Mouse (Mus musculus): ENCODE measurements around the gene Gpr19.

DNA sequence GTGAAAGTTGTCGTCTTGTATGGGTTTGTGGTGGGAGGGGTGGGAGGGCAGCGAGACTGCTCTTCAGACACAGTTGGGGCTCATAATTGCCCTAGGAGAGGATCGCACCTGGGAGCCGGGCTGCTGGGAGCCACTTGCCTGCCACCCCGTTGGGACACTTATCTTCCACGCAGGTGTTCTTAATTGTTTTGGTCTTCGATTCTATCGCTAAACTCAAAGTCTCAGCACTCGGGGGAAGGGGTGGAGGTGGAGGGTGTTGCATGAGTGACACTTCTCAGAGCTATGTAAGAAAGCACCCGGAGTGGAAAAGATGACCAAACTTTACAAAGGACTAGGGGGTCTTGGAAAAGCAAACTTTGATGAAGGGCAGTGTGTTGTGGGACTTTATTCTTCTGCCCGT lies 18.3 kb upstream of the Gpr19 start:
- TF ChIP-seq CTCF (IDR thresholded peaks at IDR 0.05; ENCODE audit: low read depth, low read length) (no peak), POLR2A (IDR thresholded peaks at IDR 0.05; ENCODE audit: borderline replicate concordance, low read depth, low read length) (no peak)

Data from bone marrow macrophage, adult 2 months (primary cell).